Mouse (Mus musculus): ENCODE measurements around the gene Corin. TPM values are rescaled to one million over a fixed set of nuclear protein-coding genes. Genes with fewer than 3 reads are reported as not detected.

The Corin gene
- total RNA-seq, 2 experiments from 2014 or later: 0.51 to 0.57 TPM

DNA sequence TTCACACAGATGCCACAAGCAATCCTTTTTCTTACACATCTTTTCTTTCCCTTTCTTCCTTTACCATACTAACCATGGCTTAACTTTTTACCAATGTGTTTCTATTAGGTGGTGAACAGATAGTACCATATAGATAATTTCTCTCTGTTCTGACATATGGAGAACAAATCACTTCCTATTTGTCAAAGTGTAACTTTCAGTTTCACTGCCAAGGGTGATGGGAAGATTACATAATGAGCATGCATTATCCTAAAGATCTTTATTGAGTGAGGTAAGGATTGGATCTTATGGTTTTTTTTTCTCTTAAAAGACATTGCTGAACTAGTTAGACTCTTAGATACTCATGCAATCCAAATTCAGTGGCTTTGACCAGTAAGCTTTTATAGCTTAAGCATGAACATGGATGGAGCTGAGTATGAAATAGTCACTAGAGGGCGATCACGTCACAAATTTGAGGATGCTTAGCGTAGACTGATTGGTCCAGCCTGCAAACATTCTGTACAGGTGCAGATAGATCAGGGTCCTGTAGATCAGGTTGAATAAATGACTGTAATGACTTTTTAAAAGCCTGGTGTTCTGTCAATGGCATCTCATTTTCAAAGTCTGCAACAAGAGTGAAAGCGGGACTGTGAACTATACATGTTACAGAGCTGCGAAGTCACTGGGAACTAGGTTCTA lies 154.1 kb downstream of the Corin start:
- intact Hi-C loops (cut with DNase I): loop anchor here (2.0 to 5.0 kb wide), 3 partner anchors 155 to 407 kb away; partner anchors contain the start of gene Corin
- peak in 1 of 2 experiments; percentile 67 for DNase-seq (ENCODE audit: extremely low spot score in 1 of 2, low spot score in 2 of 2)

DNA sequence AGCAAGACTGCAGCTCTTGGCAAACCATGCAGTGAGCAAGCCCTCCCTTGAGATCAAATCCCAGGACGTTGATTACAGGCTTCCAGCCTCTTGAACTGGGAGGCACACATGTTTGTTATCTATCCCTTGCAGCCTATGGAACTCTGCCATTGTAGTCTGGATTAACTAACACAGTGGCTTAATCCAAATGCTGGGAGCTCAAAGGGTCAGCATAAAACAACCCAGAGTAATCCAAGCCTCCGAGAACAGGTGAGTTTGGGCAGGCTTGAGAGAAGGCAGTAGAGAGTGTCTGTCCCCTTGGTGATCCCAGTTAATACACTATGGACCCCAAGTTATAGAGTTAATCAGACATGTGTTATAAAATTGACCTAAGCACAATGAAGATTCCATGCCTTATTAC lies 155.7 kb downstream of the Corin start:
- intact Hi-C loops (cut with DNase I): no loop called here
- DNase-seq (ENCODE audit: extremely low spot score in 1 of 2, low spot score in 2 of 2): no peak

DNA sequence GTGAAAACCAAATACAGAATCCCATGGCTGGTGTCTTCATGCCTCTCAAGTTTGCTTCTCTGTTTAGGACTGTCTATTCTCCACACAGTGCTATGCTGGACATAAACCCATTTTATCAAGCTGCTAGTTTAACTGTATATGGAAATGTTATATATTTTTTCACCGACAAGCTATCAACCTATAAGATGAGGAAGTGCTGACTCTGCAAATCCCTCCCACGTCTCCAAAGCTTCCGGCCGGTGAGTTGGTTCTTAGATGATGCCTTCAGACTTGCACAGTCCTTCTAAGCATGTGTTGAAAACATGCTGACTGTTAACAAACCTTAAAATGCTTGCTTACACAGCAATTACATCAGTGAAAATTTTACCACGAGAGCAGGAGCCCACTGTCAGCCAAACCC lies 168.4 kb downstream of the Corin start:
- DNase-seq (ENCODE audit: extremely low spot score in 1 of 2, low spot score in 2 of 2): no peak
- intact Hi-C loops (cut with DNase I): no loop called here

- intact Hi-C loops (cut with DNase I): no loop called here
- peak in 1 of 2 experiments; percentile 13 for DNase-seq (ENCODE audit: extremely low spot score in 1 of 2, low spot score in 2 of 2)
Measured at GRCm38 (mm10) chr5:72332901-72333300, 171.4 kb downstream of the Corin start.

DNA sequence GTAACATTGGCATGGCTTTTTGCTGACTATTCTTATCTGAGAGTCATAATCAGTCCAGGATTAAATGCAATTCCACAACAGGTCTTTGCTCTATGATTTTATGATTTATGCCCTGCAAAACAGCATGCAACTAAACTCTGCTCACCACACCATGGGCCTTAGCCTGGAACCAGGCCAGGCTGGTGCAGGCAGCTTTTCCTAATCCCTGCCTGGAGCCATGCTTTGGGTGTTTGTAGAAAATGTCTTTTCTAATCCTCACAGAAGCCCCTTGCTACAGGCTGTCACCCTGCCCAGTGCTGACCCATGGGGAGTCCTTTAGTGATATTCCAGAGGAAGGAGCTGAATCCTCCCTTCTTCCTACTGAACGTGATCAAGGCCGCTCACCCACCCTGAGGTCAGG lies 173.1 kb downstream of the Corin start:
- DNase-seq (ENCODE audit: extremely low spot score in 1 of 2, low spot score in 2 of 2): no peak
- intact Hi-C loops (cut with DNase I): no loop called here

DNA sequence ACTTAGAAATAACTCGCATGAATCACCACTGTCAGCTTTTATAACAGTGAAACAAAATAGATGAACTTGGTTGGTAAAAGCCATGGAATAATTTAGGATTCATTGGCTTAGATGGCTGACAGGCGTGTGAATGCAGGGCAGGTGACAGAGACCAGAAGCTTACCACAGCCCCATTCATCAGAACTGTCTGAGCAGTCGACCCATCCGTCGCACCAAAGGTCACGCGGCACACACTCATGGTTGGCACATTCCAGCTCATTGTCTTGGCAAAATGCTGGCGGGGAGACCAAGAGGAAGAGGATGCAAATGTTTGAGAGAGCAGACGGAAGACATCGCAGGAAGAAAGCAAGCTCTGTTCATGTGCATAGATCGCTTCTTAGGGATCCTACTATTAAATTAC lies 173.6 kb downstream of the Corin start:
- intact Hi-C loops (cut with DNase I): no loop called here
- DNase-seq (ENCODE audit: extremely low spot score in 1 of 2, low spot score in 2 of 2): no peak

DNA sequence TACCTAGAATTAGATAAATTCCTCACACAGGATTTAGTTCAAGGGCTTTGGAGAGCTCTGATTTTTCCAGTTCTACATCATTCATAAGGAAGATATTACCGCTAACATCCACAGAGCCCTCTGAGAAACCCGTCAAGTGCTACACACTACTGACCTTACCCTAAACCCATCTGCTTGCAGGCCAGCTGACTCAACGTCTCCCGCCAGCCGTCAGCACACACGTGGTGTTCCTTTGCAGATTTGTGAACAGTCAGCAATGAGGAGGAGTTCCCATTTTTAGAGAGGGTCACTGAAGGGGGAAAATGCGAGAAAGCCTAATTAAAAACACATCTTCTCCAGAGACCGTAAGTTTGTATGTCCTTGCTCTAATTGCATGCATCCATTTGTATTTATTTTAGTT lies 174.8 kb downstream of the Corin start:
- no peak for DNase-seq (ENCODE audit: extremely low spot score in 1 of 2, low spot score in 2 of 2)
- intact Hi-C loops (cut with DNase I): no loop called here

GRCm38 (mm10) chr5:72315282-72315681 lies 189.0 kb downstream of the Corin start:
- no peak for DNase-seq (ENCODE audit: extremely low spot score in 1 of 2, low spot score in 2 of 2)

GRCm38 (mm10) chr5:72298418-72299104 lies 205.7 kb downstream of the Corin start:
- intact Hi-C loops (cut with DNase I): no loop called here
- DNase-seq (ENCODE audit: extremely low spot score in 1 of 2, low spot score in 2 of 2): no peak

More at GRCm38 (mm10) chr5:72315282-72315681, 189.0 kb downstream of the Corin start:
- intact Hi-C loops (cut with DNase I): no loop called here

GRCm38 (mm10) chr5:72285077-72285476 lies 219.2 kb downstream of the Corin start:
- no peak for DNase-seq (ENCODE audit: extremely low spot score in 1 of 2, low spot score in 2 of 2)
- intact Hi-C loops (cut with DNase I): no loop called here

- no peak for DNase-seq (ENCODE audit: extremely low spot score in 1 of 2, low spot score in 2 of 2)
- intact Hi-C loops (cut with DNase I): no loop called here
Measured at GRCm38 (mm10) chr5:72282907-72283306, 221.4 kb downstream of the Corin start.

- DNase-seq (ENCODE audit: extremely low spot score in 1 of 2, low spot score in 2 of 2): peak in 1 of 2 experiments; percentile 38
Measured at GRCm38 (mm10) chr5:72269652-72270051, 234.6 kb downstream of the Corin start.

GRCm38 (mm10) chr5:72269204-72269603 lies 235.1 kb downstream of the Corin start:
- no peak for DNase-seq (ENCODE audit: extremely low spot score in 1 of 2, low spot score in 2 of 2)
- intact Hi-C loops (cut with DNase I): loop anchor here (5.0 kb wide), 2 partner anchors 97 to 767 kb away; no protein-coding TSS in a partner anchor

More at GRCm38 (mm10) chr5:72269652-72270051, 234.6 kb downstream of the Corin start:
- intact Hi-C loops (cut with DNase I): loop anchor here (5.0 kb wide), 2 partner anchors 97 to 767 kb away; no protein-coding TSS in a partner anchor

GRCm38 (mm10) chr5:72266955-72267535 lies 237.2 kb downstream of the Corin start:
- intact Hi-C loops (cut with DNase I): loop anchor here (5.0 kb wide), 2 partner anchors 95 to 765 kb away; no protein-coding TSS in a partner anchor

GRCm38 (mm10) chr5:72264195-72264751 lies 240.0 kb downstream of the Corin start:
- intact Hi-C loops (cut with DNase I): no loop called here
- DNase-seq (ENCODE audit: extremely low spot score in 1 of 2, low spot score in 2 of 2): no peak

More at GRCm38 (mm10) chr5:72266955-72267535, 237.2 kb downstream of the Corin start:
- no peak for DNase-seq (ENCODE audit: extremely low spot score in 1 of 2, low spot score in 2 of 2)

DNA sequence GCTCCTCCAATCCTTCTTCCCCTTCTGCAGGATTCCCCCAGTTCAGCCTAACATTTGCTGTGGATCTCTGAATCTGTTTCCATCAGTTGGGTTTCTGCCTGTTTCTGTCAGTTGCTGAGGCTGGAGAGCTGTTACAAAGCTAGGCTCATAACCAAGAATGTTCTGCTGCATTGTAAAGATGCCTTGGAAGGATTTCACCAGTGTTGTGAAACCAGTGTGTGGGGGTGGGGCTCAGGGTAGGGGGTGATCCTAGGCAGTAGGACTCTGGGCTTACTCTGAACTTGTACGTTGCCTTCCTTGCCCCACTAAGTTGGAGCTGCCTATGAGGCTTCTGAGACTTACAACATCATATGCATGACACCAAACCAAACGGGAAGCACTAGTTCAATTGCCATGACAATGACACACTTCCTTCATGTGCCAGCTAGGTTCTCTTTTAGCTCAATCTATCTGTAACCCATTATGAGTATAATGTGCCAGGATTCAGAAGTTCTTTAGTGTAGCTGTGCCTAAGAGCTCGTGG lies 242.4 kb downstream of the Corin start:
- DNase-seq (ENCODE audit: extremely low spot score in 1 of 2, low spot score in 2 of 2): no peak
- intact Hi-C loops (cut with DNase I): no loop called here

GRCm38 (mm10) chr5:72259298-72259621 lies 245.0 kb downstream of the Corin start:
- intact Hi-C loops (cut with DNase I): no loop called here
- no peak for DNase-seq (ENCODE audit: extremely low spot score in 1 of 2, low spot score in 2 of 2)

DNA sequence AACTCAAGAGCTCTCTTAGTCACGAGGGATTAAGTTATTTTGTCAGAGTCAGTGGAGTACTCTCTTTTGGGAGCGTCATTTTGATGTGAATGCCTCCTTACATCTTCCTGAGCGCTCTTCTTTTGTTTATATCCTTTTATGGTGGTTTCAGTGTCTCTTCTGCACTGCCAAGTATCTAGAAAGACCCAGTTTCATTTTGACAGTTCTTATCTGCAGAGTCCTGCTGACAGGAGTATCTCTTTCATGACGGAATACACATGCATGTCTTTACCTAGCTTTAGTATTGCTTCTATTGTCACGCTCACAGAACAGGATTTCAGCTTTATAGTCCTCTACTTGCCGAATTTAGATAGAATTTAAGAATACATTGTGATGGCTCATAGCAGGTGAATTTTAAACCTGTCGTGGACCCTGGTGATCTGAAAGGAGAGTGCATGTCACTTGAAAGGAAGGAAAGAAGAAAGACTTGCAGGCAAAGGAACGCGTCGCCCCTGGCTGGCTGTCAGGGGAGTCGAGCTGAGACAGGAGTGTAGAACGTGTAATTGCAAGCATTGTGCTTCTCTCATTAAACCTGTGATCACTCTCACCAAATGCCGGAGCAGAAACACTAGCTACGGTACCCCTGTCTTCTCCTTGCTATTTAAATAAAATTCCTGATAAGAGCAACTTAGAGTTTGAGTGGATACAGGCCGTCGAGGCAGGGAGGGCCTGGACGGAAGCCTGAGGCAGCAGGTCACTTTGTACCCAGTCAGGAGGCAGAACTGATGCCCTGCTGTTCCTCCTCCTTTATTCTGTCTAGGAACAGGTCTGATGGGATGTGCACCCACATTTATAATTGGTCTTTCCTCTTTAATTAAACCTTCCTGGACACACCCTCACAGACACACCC lies 245.6 kb downstream of the Corin start:
- intact Hi-C loops (cut with DNase I): no loop called here
- no peak for DNase-seq (ENCODE audit: extremely low spot score in 1 of 2, low spot score in 2 of 2)

Data from left cerebral cortex, postnatal 10 days (tissue).